Mouse (Mus musculus): ENCODE results near the gene Klf1.
"Not testable (repeated sequence)": the region's sequence is repeated elsewhere in the genome, so short reads cannot be mapped to it uniquely, and the experiment has no call there.

Klf1 gene

GRCm38 (mm10) chr8:84907493-84907892 is 5.8 kb downstream of the Klf1 start:
- no peak for DNase-seq (ENCODE audit: low read depth)

GRCm38 (mm10) chr8:84907979-84908378 is 6.3 kb downstream of the Klf1 start:
- DNase-seq (ENCODE audit: low read depth) = not testable (repeated sequence)

GRCm38 (mm10) chr8:84908421-84909161 is 6.9 kb downstream of the Klf1 start, which contains the start of gene Dnase2a:
TSS of gene Dnase2a (plus strand) at chr8:84908560.
- peak; percentile 93 for DNase-seq (ENCODE audit: low read depth)

- no peak for DNase-seq (ENCODE audit: low read depth)
These were observed 7.5 kb downstream of the Klf1 start for GRCm38 (mm10) chr8:84909162-84909767.

- no peak for DNase-seq (ENCODE audit: low read depth)
These were observed 8.2 kb downstream of the Klf1 start for GRCm38 (mm10) chr8:84909949-84910348.

- DNase-seq (ENCODE audit: low read depth) = no peak
These were observed 8.8 kb downstream of the Klf1 start for GRCm38 (mm10) chr8:84910551-84910950.

- DNase-seq (ENCODE audit: low read depth) = no peak
These were observed 10.1 kb downstream of the Klf1 start for GRCm38 (mm10) chr8:84911854-84912253.

- DNase-seq (ENCODE audit: low read depth) = no peak
These were observed 10.7 kb downstream of the Klf1 start for GRCm38 (mm10) chr8:84912391-84912790.

- peak; percentile 93 for DNase-seq (ENCODE audit: low read depth)
These were observed 11.3 kb downstream of the Klf1 start for GRCm38 (mm10) chr8:84912895-84913501.

GRCm38 (mm10) chr8:84913502-84913900 is 11.8 kb downstream of the Klf1 start:
- no peak for DNase-seq (ENCODE audit: low read depth)

- peak; percentile 76 for DNase-seq (ENCODE audit: low read depth)
These were observed 12.2 kb downstream of the Klf1 start for GRCm38 (mm10) chr8:84913960-84914359.

- no peak for DNase-seq (ENCODE audit: low read depth)
These were observed 13.5 kb downstream of the Klf1 start for GRCm38 (mm10) chr8:84915269-84915668.

- DNase-seq (ENCODE audit: low read depth) = no peak
These were observed 16.1 kb downstream of the Klf1 start for GRCm38 (mm10) chr8:84917781-84918180.

- no peak for DNase-seq (ENCODE audit: low read depth)
These were observed 16.9 kb downstream of the Klf1 start for GRCm38 (mm10) chr8:84918646-84919045.

- DNase-seq (ENCODE audit: low read depth) = no peak
These were observed 19.9 kb downstream of the Klf1 start for GRCm38 (mm10) chr8:84921596-84921995.

- no peak for DNase-seq (ENCODE audit: low read depth)
These were observed 23.8 kb downstream of the Klf1 start for GRCm38 (mm10) chr8:84925557-84925956.

- no peak for DNase-seq (ENCODE audit: low read depth)
These were observed 25.8 kb downstream of the Klf1 start for GRCm38 (mm10) chr8:84927513-84927912.

- peak; percentile 77 for DNase-seq (ENCODE audit: low read depth)
These were observed 27.0 kb downstream of the Klf1 start for GRCm38 (mm10) chr8:84928456-84929306.

- DNase-seq (ENCODE audit: low read depth) = no peak
These were observed 28.9 kb downstream of the Klf1 start for GRCm38 (mm10) chr8:84930582-84930981.

GRCm38 (mm10) chr8:84933767-84934559 is 32.2 kb downstream of the Klf1 start:
- DNase-seq (ENCODE audit: low read depth) = no peak

GRCm38 (mm10) chr8:84934860-84935259 is 33.1 kb downstream of the Klf1 start:
- DNase-seq (ENCODE audit: low read depth) = peak; percentile 29

Data from naive thymus-derived CD4-positive, alpha-beta T cell, adult 2 months (primary cell).